Mouse (Mus musculus): ENCODE data around the gene Catsper4. TPM values are rescaled to one million over a fixed set of nuclear protein-coding genes. Genes with fewer than 3 reads are reported as not detected.

Catsper4 gene
- total and polyA plus RNA-seq, 3 experiments = not detected

DNA sequence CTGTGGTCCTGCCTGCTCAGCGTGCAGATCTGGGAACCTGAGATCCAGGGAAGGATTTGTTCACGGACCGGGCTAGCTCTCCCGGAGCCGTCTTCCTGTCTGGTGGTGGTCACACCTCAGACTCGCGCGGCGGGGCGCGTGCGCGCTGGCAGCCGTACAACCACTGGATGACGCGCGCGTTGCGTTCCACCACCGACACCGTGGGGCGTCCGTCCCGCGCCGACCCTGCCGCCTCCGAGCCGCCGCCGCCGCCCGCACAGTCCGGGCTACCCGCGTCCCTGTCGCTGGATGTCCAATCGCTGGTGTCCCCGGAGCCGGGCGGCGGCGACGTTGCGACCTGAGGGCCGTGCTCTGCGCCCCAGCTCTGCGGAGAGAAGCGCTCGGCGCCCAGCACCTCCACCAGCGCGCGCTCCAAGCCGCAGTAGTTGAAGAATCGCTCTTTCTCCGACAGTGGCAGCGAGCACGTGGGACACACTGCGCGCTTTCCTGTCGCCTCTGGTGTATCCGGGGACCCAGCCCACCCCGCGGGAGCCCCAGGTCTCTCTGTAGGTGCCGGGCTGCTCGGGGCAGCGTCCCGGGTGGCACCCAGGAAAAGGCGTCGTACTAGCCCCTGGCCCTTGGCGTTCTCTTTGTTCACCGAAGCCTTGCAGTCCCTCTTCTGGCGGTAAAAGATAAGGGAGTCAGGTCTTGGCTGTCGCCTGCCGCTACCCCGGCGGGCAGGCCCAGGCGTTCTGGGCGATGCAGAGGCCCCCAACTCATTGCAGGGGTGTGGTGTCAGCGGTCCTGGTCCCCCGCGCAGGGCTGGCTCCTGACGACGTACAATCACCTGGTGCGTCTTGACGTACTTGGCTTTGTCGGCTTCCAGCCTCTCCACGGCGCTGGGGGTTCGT lies 24.3 kb upstream of the Catsper4 start:
- no peak for DNase-seq (ENCODE audit: extremely low read depth)
- Histone ChIP-seq H3K79me2 (replicated peaks; ENCODE audit: control insufficient read depth, extremely low read depth, insufficient read depth, poor library complexity, severe bottlenecking) (no peaks in the 10 kb centered on the region), H3K9me3 (replicated peaks; ENCODE audit: low read length) (peaks cover 12% of the 10 kb centered on the region), H3K4me2 (ENCODE audit: insufficient read depth, low read depth, poor library complexity, severe bottlenecking) (no peak overlapping the region), H3K36me3 (replicated peaks in 1 of 2; ENCODE audit: control insufficient read depth in 1 of 2, insufficient read depth in 1 of 2, low read length in 1 of 2) (no peaks in the 10 kb centered on the region), H3K27me3 (replicated peaks) (peaks cover 83% of the 10 kb centered on the region), H3K4me1 (ENCODE audit: control insufficient read depth in 1 of 2, insufficient read depth in 2 of 2) (peaks cover 3 to 5% of the 10 kb centered on the region in 2 experiments; a peak in 3 of 4 replicates), H3K27ac (ENCODE audit: insufficient read depth, low read depth) (no peak overlapping the region), H3K4me3 (replicated peaks in 1 of 3; ENCODE audit: low read depth in 2 of 3, low read length in 2 of 3, poor library complexity in 1 of 3) (no peak overlapping the region), H3K9ac (ENCODE audit: insufficient read depth, low read depth) (no peak overlapping the region)
- TF ChIP-seq MYC (IDR thresholded peaks at IDR 0.05; ENCODE audit: low read depth, low read length) (no peak), ZMIZ1 (IDR thresholded peaks at IDR 0.05; ENCODE audit: low read depth, low read length) (no peak), GABPA (IDR thresholded peaks at IDR 0.05; ENCODE audit: insufficient replicate concordance, low read depth, low read length) (no peak), UBTF (IDR thresholded peaks at IDR 0.05; ENCODE audit: low read depth, low read length) (no peak), ZKSCAN1 (IDR thresholded peaks at IDR 0.05; ENCODE audit: borderline replicate concordance, low read depth, low read length) (no peak), NELFE (IDR thresholded peaks at IDR 0.05; ENCODE audit: low read depth, low read length) (no peak), RCOR1 (conservative IDR thresholded peaks at IDR 0.05; ENCODE audit: low read depth, low read length) (no peak), POLR2A (IDR thresholded peaks at IDR 0.05; ENCODE audit: low read depth, low read length) (no peak), ELF1 (IDR thresholded peaks at IDR 0.05; ENCODE audit: low read depth, low read length) (no peak), BHLHE40 (IDR thresholded peaks at IDR 0.05; ENCODE audit: low read depth, low read length) (no peak), CHD2 (IDR thresholded peaks at IDR 0.05; ENCODE audit: low read length) (no peak), MEF2A (IDR thresholded peaks at IDR 0.05; ENCODE audit: borderline replicate concordance, low read depth, low read length) (no peak), MAFK (IDR thresholded peaks at IDR 0.05; ENCODE audit: insufficient replicate concordance, low read length) (no peak)
- in situ Hi-C loops (cut with MboI; ENCODE audit: low pct_ligation_motif_present, low pct_unique_long_range_greater_than_20kb, low sequenced_read_pairs) = loop anchor here (25.0 kb wide), 1 partner anchor 236 kb away; the partner anchor contains the start of gene Paqr7
- dilution Hi-C loops (cut with MboI; ENCODE audit: extremely low pct_ligation_motif_present, extremely low pct_unique_long_range_greater_than_20kb, low sequenced_read_pairs) = no loop called here

DNA sequence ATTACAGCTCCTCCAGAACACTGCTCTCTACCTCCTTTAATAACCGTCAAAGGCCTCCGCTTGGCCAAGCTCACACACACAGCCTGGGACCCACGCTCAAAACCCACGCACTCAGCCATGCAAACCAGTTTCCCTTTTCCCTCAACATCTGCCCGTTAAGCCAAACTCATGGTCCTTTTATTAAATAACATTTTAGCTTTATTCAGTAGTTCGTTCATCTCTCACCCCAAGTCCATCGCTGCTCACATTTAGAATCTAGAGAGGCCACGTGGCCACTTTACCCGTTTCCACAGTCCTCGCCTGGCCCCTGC lies 23.7 kb upstream of the Catsper4 start:
- no peak overlapping the region for H3K9ac ChIP-seq (ENCODE audit: insufficient read depth, low read depth)
- H3K79me2 ChIP-seq (replicated peaks; ENCODE audit: control insufficient read depth, extremely low read depth, insufficient read depth, poor library complexity, severe bottlenecking) = no peaks in the 10 kb centered on the region
- TF ChIP-seq ZKSCAN1 (IDR thresholded peaks at IDR 0.05; ENCODE audit: borderline replicate concordance, low read depth, low read length) (no peak), RCOR1 (conservative IDR thresholded peaks at IDR 0.05; ENCODE audit: low read depth, low read length) (no peak), HCFC1 (IDR thresholded peaks at IDR 0.05; ENCODE audit: low read depth, low read length) (no peak), IRF4 (IDR thresholded peaks at IDR 0.05; ENCODE audit: low read depth, low read length) (no peak), MEF2A (IDR thresholded peaks at IDR 0.05; ENCODE audit: borderline replicate concordance, low read depth, low read length) (no peak), RAD21 (IDR thresholded peaks at IDR 0.05; ENCODE audit: low read depth, low read length) (no peak), BHLHE40 (IDR thresholded peaks at IDR 0.05; ENCODE audit: low read depth, low read length) (no peak), MAX (IDR thresholded peaks at IDR 0.05; ENCODE audit: low read length) (no peak), CHD1 (IDR thresholded peaks at IDR 0.05; ENCODE audit: low read depth, low read length) (no peak), UBTF (IDR thresholded peaks at IDR 0.05; ENCODE audit: low read depth, low read length) (no peak), PAX5 (IDR thresholded peaks at IDR 0.05; ENCODE audit: low read length) (no peak), MAFK (IDR thresholded peaks at IDR 0.05; ENCODE audit: insufficient replicate concordance, low read length) (no peak), GABPA (IDR thresholded peaks at IDR 0.05; ENCODE audit: insufficient replicate concordance, low read depth, low read length) (no peak), KAT2A (IDR thresholded peaks at IDR 0.05; ENCODE audit: insufficient replicate concordance, low read length) (no peak), TCF12 (IDR thresholded peaks at IDR 0.05; ENCODE audit: low read depth, low read length) (no peak), ETS1 (conservative IDR thresholded peaks at IDR 0.05; ENCODE audit: low read depth, low read length) (no peak), ZMIZ1 (IDR thresholded peaks at IDR 0.05; ENCODE audit: low read depth, low read length) (no peak), ZNF384 (IDR thresholded peaks at IDR 0.05; ENCODE audit: low read depth, low read length) (no peak), SMC3 (IDR thresholded peaks at IDR 0.05; ENCODE audit: low read depth, low read length) (no peak), POLR2A (IDR thresholded peaks at IDR 0.05; ENCODE audit: low read depth, low read length) (no peak)
- no peak overlapping the region for H3K4me3 ChIP-seq (replicated peaks in 1 of 3; ENCODE audit: low read depth in 2 of 3, low read length in 2 of 3, poor library complexity in 1 of 3)
- no peak overlapping the region for H3K27ac ChIP-seq (ENCODE audit: insufficient read depth, low read depth)
- H3K4me1 ChIP-seq (ENCODE audit: control insufficient read depth in 1 of 2, insufficient read depth in 2 of 2) = peaks cover 0 to 9% of the 10 kb centered on the region in 2 experiments; a peak in 1 of 4 replicates
- peaks cover 12% of the 10 kb centered on the region for H3K9me3 ChIP-seq (replicated peaks; ENCODE audit: low read length)
- in situ Hi-C loops (cut with MboI; ENCODE audit: low pct_ligation_motif_present, low pct_unique_long_range_greater_than_20kb, low sequenced_read_pairs) (loop anchor here (25.0 kb wide), 1 partner anchor 236 kb away; the partner anchor contains the start of gene Paqr7), dilution Hi-C loops (cut with MboI; ENCODE audit: extremely low pct_ligation_motif_present, extremely low pct_unique_long_range_greater_than_20kb, low sequenced_read_pairs) (no loop called here)
- peaks cover 89% of the 10 kb centered on the region for H3K27me3 ChIP-seq (replicated peaks)
- DNase-seq (ENCODE audit: extremely low read depth) = no peak
- H3K4me2 ChIP-seq (ENCODE audit: insufficient read depth, low read depth, poor library complexity, severe bottlenecking) = no peak overlapping the region
- no peaks in the 10 kb centered on the region for H3K36me3 ChIP-seq (replicated peaks in 1 of 2; ENCODE audit: control insufficient read depth in 1 of 2, insufficient read depth in 1 of 2, low read length in 1 of 2)
